Mouse (Mus musculus): Measurements from ENCODE around the gene Tpm1.

- TF ChIP-seq CTCF (IDR thresholded peaks at IDR 0.05): no peak
- peak; percentile 78 for TF ChIP-seq EP300 (IDR thresholded peaks at IDR 0.05)
These were observed 40.0 kb upstream of the Tpm1 start for GRCm38 (mm10) chr9:67089167-67089566.
